Mouse (Mus musculus) E14TG2a.4 (cell line): ENCODE data around the gene Pip5k1c.

ENCODE experiments used
- H3K27me3 ChIP-seq: 2 replicates; pipeline ENCODE4 v1.6.1; 2014; ENCODE audit warnings: low read length, control low read depth; ENCODE audit not compliant: insufficient read depth
- H3K36me3 ChIP-seq: 2 replicates; pipeline ENCODE4 v1.6.1; 2014; ENCODE audit warnings: low read length, control low read depth; ENCODE audit not compliant: insufficient read depth
- H3K4me1 ChIP-seq: replicated peaks from 2 replicates; pipeline ENCODE4 v1.6.1; 2014; ENCODE audit warnings: low read depth, low read length, control low read depth
- H3K4me3 ChIP-seq: replicated peaks from 2 replicates; pipeline ENCODE4 v1.5.1; 2014; ENCODE audit warnings: mild to moderate bottlenecking, low read length
- H3K9me3 ChIP-seq: 2 replicates; pipeline ENCODE4 v1.6.1; 2014; ENCODE audit warnings: low read length, control low read depth
- CTCF ChIP-seq: conservative IDR thresholded peaks from 2 replicates; pipeline ENCODE4 v1.5.1; 2014; ENCODE audit warnings: low read length
- NANOG ChIP-seq: IDR thresholded peaks from 2 replicates; pipeline ENCODE4 v1.6.1; 2014; ENCODE audit warnings: borderline replicate concordance, low read length, mixed read lengths
- POU5F1 ChIP-seq: IDR thresholded peaks from 2 replicates; pipeline ENCODE4 v1.6.1; 2014; ENCODE audit warnings: low read length, borderline replicate concordance

The Pip5k1c gene

GRCm38 (mm10) chr10:81257158-81258039 lies 35.4 kb upstream of the Pip5k1c start:
- peaks cover 8% of the 10 kb centered on the region; the same call in 1 of the 2 replicates for H3K36me3 ChIP-seq
- peak overlapping the region; percentile 83 for H3K4me3 ChIP-seq
- H3K4me1 ChIP-seq, result peaks cover 63% of the 10 kb centered on the region
- TF ChIP-seq NANOG (no peak), POU5F1 (no peak), CTCF (no peak)
- peaks cover 72% of the 10 kb centered on the region for H3K27me3 ChIP-seq
- no peaks in the 10 kb centered on the region for H3K9me3 ChIP-seq

DNA sequence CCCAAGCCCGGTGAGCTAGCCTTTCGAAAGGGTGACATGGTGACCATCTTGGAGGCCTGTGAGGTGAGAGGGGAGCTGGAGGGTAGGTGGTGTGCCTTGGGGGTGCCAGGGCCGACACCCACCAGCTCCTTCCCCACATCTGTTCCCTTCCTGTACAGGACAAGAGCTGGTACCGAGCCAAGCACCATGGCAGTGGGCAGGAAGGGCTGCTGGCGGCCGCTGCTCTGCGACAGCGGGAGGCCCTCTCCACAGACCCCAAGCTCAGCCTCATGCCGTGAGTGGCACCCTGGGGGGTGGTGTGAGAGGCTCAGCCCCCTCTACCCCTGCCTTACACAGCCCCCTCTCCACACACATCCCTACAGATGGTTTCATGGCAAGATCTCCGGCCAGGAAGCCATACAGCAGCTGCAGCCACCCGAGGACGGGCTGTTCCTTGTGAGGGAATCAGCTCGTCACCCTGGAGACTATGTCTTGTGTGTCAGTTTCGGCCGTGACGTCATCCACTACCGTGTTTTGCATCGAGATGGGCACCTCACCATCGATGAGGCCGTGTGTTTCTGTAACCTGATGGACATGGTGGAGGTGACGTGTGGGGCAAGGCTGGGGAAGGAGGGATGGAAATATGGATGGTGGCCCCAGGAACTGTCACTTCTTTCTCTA lies 33.4 kb upstream of the Pip5k1c start:
- no peaks in the 10 kb centered on the region for H3K9me3 ChIP-seq
- H3K4me3 ChIP-seq, result no peak overlapping the region
- TF ChIP-seq CTCF, result no peak
- TF ChIP-seq NANOG, result no peak
- TF ChIP-seq POU5F1, result no peak
- H3K36me3 ChIP-seq, result peaks cover 27% of the 10 kb centered on the region
- peaks cover 69% of the 10 kb centered on the region for H3K4me1 ChIP-seq
- peaks cover 52% of the 10 kb centered on the region for H3K27me3 ChIP-seq

- 0 out of 2 replicates have a peak overlapping the region, but pooled peaks have one; percentile 7 for H3K4me3 ChIP-seq
- H3K4me1 ChIP-seq, result peaks cover 86% of the 10 kb centered on the region
- H3K36me3 ChIP-seq, result peaks cover 40% of the 10 kb centered on the region
- TF ChIP-seq NANOG (no peak), POU5F1 (no peak), CTCF (no peak)
- peaks cover 41% of the 10 kb centered on the region for H3K27me3 ChIP-seq
- H3K9me3 ChIP-seq, result no peaks in the 10 kb centered on the region
Observed at GRCm38 (mm10) chr10:81261025-81261424, 31.7 kb upstream of the Pip5k1c start.

DNA sequence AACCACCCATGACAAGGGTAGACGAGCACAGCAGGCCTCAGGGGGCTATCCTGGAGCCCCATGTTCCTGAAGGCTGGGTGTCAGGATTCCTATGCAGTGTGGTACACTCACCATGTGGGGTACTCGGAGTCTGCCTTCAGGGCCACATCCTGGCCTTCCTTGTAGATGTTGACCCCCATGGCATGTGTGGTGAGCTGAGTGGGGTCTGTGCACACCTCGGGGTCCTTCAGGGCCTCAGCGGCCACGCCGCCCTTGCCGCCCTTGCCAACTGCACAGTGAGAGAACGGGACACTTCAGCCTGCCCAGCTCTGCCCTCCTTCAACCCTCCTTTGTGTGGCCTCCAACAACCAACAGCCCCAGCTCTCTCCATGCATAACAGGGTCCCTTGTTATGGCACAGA lies 27.2 kb upstream of the Pip5k1c start:
- peaks cover 50% of the 10 kb centered on the region for H3K36me3 ChIP-seq
- TF ChIP-seq NANOG (no peak), CTCF (no peak), POU5F1 (no peak)
- H3K9me3 ChIP-seq, result no peaks in the 10 kb centered on the region

GRCm38 (mm10) chr10:81266211-81267105 lies 26.3 kb upstream of the Pip5k1c start, which contains the start of the genes Mrpl54 and Apba3:
TSS of gene Mrpl54 (minus strand) at chr10:81266934.
TSS of gene Apba3 (plus strand) at chr10:81266960.
- H3K9me3 ChIP-seq, result no peaks in the 10 kb centered on the region
- H3K4me3 ChIP-seq, result peak within 1 kb of the TSS; percentile 94
- H3K36me3 ChIP-seq, result peaks cover 59% of the 10 kb centered on the region
- peaks cover 78% of the 10 kb centered on the region for H3K4me1 ChIP-seq
- TF ChIP-seq POU5F1, result no peak
- TF ChIP-seq NANOG, result no peak
- no peak for TF ChIP-seq CTCF
- no peaks in the 10 kb centered on the region for H3K27me3 ChIP-seq

More for the DNA sequence above, 27.2 kb upstream of the Pip5k1c start:
- no peaks in the 10 kb centered on the region for H3K27me3 ChIP-seq
- H3K4me3 ChIP-seq, result peak overlapping the region; percentile 84
- H3K4me1 ChIP-seq, result peaks cover 78% of the 10 kb centered on the region

DNA sequence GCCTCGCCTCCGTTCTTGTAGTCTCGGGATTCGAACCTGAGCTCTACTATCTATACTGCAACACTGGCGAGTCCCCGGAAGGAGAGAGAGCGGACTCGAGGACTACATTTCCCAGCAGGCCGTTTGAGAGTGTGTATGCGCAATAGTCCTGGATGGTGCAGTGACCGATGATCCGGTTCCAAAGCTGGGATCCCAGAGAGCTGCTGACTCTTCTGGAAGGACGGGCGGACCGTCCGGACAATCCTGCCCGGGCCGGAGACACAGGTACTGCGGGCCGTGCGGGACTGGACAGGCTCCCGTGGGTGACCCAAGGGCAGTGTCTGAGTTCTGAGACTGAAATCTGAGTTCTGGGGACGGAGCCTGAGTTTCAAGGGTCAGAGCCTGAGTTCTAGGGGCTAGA lies 24.7 kb upstream of the Pip5k1c start:
- Histone ChIP-seq H3K4me1 (peaks cover 77% of the 10 kb centered on the region), H3K4me3 (peak overlapping the region; percentile 94), H3K9me3 (no peaks in the 10 kb centered on the region), H3K27me3 (no peaks in the 10 kb centered on the region), H3K36me3 (peaks cover 59% of the 10 kb centered on the region)
- TF ChIP-seq CTCF, result no peak
- no peak for TF ChIP-seq POU5F1
- TF ChIP-seq NANOG, result no peak

DNA sequence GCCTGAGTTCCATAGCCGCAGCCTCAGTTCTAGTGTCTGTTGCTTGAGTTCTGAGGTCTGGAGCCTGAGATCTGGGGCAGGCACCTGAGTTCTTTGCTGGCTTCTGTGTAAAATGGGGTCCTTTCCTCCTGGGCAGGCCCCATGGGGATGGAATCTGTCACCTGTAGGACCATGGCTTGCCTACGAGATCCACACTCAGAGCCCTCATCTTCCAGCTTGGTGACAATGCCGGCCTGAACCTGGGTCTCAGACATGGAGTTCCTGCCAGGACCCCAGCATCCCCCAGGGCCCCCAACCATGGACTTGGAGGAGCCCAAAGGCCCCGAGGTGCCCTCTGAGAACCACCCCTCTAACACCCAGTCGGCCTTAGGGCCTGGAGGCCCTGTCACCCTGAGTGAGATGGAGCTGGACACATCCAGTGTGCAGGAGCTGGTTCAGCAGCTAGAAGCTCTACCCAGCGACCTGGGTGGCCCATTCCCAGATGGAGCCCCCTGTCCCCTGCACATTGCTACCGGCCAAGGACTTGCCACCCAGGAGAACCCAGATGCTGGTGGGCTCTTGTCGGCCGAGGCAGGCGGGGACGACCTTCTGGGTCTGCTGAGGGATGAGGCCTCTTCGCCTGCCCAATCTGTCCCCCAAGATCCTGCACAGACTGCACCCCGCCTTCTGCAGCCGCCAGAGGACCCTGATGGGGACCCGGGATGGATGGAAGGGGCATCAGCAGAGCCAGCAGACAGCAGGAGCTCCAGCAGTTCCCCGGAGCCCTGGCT lies 23.9 kb upstream of the Pip5k1c start:
- Histone ChIP-seq H3K9me3 (no peaks in the 10 kb centered on the region), H3K4me3 (peak overlapping the region; percentile 94), H3K36me3 (peaks cover 59% of the 10 kb centered on the region), H3K27me3 (no peaks in the 10 kb centered on the region), H3K4me1 (peaks cover 78% of the 10 kb centered on the region)
- TF ChIP-seq NANOG (no peak), POU5F1 (no peak), CTCF (no peak)
